Mouse (Mus musculus) splenic B cell, adult 2 months (primary cell): Measurements from ENCODE around the gene Ccdc12.

Experiments used
- DNase-seq: peaks from one replicate; pipeline ENCODE4 v3.0.0-alpha.2; 2011; ENCODE audit warnings: low read depth, low spot score
- H3K27me3 ChIP-seq: 2 replicates; pipeline ENCODE4 v1.6.1; 2012; ENCODE audit warnings: mild to moderate bottlenecking, low read length, moderate library complexity, mixed read lengths; ENCODE audit not compliant: control insufficient read depth, poor library complexity, insufficient read depth, severe bottlenecking
- H3K36me3 ChIP-seq: 2 replicates; pipeline ENCODE4 v1.6.1; 2012; ENCODE audit warnings: mild to moderate bottlenecking, low read length, moderate library complexity, mixed read lengths; ENCODE audit not compliant: control insufficient read depth, poor library complexity, insufficient read depth, severe bottlenecking

Gene Ccdc12

GRCm38 (mm10) chr9:110743456-110744323, 87.4 kb downstream of the Ccdc12 start:
- no peak for DNase-seq
- no peaks in the 10 kb centered on the region for H3K36me3 ChIP-seq
- no peaks in the 10 kb centered on the region for H3K27me3 ChIP-seq

GRCm38 (mm10) chr9:110745752-110746151, 89.4 kb downstream of the Ccdc12 start:
- H3K36me3 ChIP-seq = no peaks in the 10 kb centered on the region
- no peak for DNase-seq
- no peaks in the 10 kb centered on the region for H3K27me3 ChIP-seq

- DNase-seq = no peak
- H3K36me3 ChIP-seq = no peaks in the 10 kb centered on the region
- H3K27me3 ChIP-seq = no peaks in the 10 kb centered on the region
Observed at GRCm38 (mm10) chr9:110746238-110746637, 89.9 kb downstream of the Ccdc12 start.

GRCm38 (mm10) chr9:110746961-110747360, 90.7 kb downstream of the Ccdc12 start, which contains the start of gene Pth1r:
Gene Pth1r (minus strand): TSS chr9:110747145.
- no peaks in the 10 kb centered on the region for H3K27me3 ChIP-seq
- no peak for DNase-seq
- H3K36me3 ChIP-seq = no peaks in the 10 kb centered on the region

GRCm38 (mm10) chr9:110748451-110748850, 92.1 kb downstream of the Ccdc12 start:
- DNase-seq = no peak
- no peaks in the 10 kb centered on the region for H3K27me3 ChIP-seq
- H3K36me3 ChIP-seq = no peaks in the 10 kb centered on the region

- no peak for DNase-seq
- H3K36me3 ChIP-seq = no peaks in the 10 kb centered on the region
- no peaks in the 10 kb centered on the region for H3K27me3 ChIP-seq
Observed at GRCm38 (mm10) chr9:110750404-110751187, 94.3 kb downstream of the Ccdc12 start.

GRCm38 (mm10) chr9:110751412-110751811, 95.1 kb downstream of the Ccdc12 start:
- no peak for DNase-seq
- no peaks in the 10 kb centered on the region for H3K36me3 ChIP-seq
- H3K27me3 ChIP-seq = no peaks in the 10 kb centered on the region

GRCm38 (mm10) chr9:110752917-110753435, 96.7 kb downstream of the Ccdc12 start:
- no peak for DNase-seq
- Histone ChIP-seq H3K36me3 (no peaks in the 10 kb centered on the region), H3K27me3 (no peaks in the 10 kb centered on the region)

- no peaks in the 10 kb centered on the region for H3K36me3 ChIP-seq
- DNase-seq = no peak
- H3K27me3 ChIP-seq = no peaks in the 10 kb centered on the region
Observed at GRCm38 (mm10) chr9:110753773-110754172, 97.5 kb downstream of the Ccdc12 start.

GRCm38 (mm10) chr9:110757816-110758215, 101.5 kb downstream of the Ccdc12 start:
- DNase-seq = no peak
- H3K36me3 ChIP-seq = no peaks in the 10 kb centered on the region
- no peaks in the 10 kb centered on the region for H3K27me3 ChIP-seq

- Histone ChIP-seq H3K36me3 (no peaks in the 10 kb centered on the region), H3K27me3 (no peaks in the 10 kb centered on the region)
- no peak for DNase-seq
Observed at GRCm38 (mm10) chr9:110758605-110759004, 102.3 kb downstream of the Ccdc12 start.

GRCm38 (mm10) chr9:110759265-110759664, 103.0 kb downstream of the Ccdc12 start:
- peak; percentile 59 for DNase-seq
- Histone ChIP-seq H3K36me3 (no peaks in the 10 kb centered on the region), H3K27me3 (no peaks in the 10 kb centered on the region)

- DNase-seq = no peak
- H3K27me3 ChIP-seq = no peaks in the 10 kb centered on the region
Observed at GRCm38 (mm10) chr9:110760886-110761285, 104.6 kb downstream of the Ccdc12 start.

More at GRCm38 (mm10) chr9:110760886-110761285, 104.6 kb downstream of the Ccdc12 start:
- no peaks in the 10 kb centered on the region for H3K36me3 ChIP-seq
